Comparison of ENCODE assay signal across 8 mouse cellular contexts in genomic region chr9:110746961-110747360, GRCm38 (mm10). TPM values are rescaled to one million over a fixed set of nuclear protein-coding genes. Genes with fewer than 3 reads are reported as not detected.
DNase-seq lines count a peak whose midpoint lies in the region; ATAC-seq lines count a peak whose summit lies in the region.

Pth1r (minus strand) TSS chr9:110747145.

- H3K36me3 ChIP-seq in lung, embryonic 16.5 days (ENCODE audit: control insufficient read depth, insufficient read depth, low read length) = no peaks in the 10 kb centered on the region
- no peaks in the 10 kb centered on the region for H3K36me3 ChIP-seq in neural tube, embryonic 12.5 days

- no peak for ATAC-seq in lung, embryonic 16.5 days (ENCODE audit: low read depth)
- no peak for ATAC-seq in neural tube, embryonic 12.5 days (ENCODE audit: low FRiP score, low read depth)

- peaks cover 8% of the 10 kb centered on the region for H3K27me3 ChIP-seq in lung, embryonic 16.5 days (ENCODE audit: control insufficient read depth, insufficient read depth, low read depth, low read length)
- 0 out of 2 replicates have a peak, but pooled peaks cover 3% of the 10 kb centered on the region for H3K27me3 ChIP-seq in neural tube, embryonic 12.5 days (replicated peaks)

- no peaks in the 10 kb centered on the region for H3K9me3 ChIP-seq in lung, embryonic 16.5 days (ENCODE audit: control insufficient read depth, low read length)
- H3K9me3 ChIP-seq in neural tube, embryonic 12.5 days = no peaks in the 10 kb centered on the region

- peaks cover 11% of the 10 kb centered on the region for H3K4me1 ChIP-seq in lung, embryonic 16.5 days (replicated peaks; ENCODE audit: control insufficient read depth, insufficient read depth, low read length)
- H3K4me1 ChIP-seq in neural tube, embryonic 12.5 days = peaks cover 25% of the 10 kb centered on the region

- H3K4me3 ChIP-seq in lung, embryonic 16.5 days (ENCODE audit: low read length) = no peak within 1 kb of the TSS
- H3K4me3 ChIP-seq in neural tube, embryonic 12.5 days = no peak within 1 kb of the TSS

- H3K4me2 ChIP-seq in lung, embryonic 16.5 days (ENCODE audit: low read depth, low read length) = no peak within 1 kb of the TSS
- H3K4me2 ChIP-seq in neural tube, embryonic 12.5 days (replicated peaks) = no peak within 1 kb of the TSS

- WGBS in lung, embryonic 16.5 days = 40% methylated on average over 7 of the region's 7 CpGs
- 63% methylated on average over 7 of the region's 7 CpGs for WGBS in neural tube, embryonic 12.5 days

- no peak within 1 kb of the TSS for H3K9ac ChIP-seq in lung, embryonic 16.5 days (ENCODE audit: low read length)
- no peak within 1 kb of the TSS for H3K9ac ChIP-seq in neural tube, embryonic 12.5 days

- no peak for DNase-seq in adrenal gland, postnatal 10 days
- DNase-seq in adrenal gland, postnatal 25 days = no peak
- DNase-seq in lung, postnatal 25 days (ENCODE audit: low spot score) = no peak
- peak; percentile 80 for DNase-seq in kidney, adult 11 months
- no peak for DNase-seq in gastrocnemius, adult 18-20 months (ENCODE audit: low spot score)
- no peak for DNase-seq in layer of hippocampus, postnatal 25 days (ENCODE audit: extremely low spot score in 1 of 2, low spot score in 1 of 2)

- no peak within 1 kb of the TSS for H3K27ac ChIP-seq in lung, embryonic 16.5 days (ENCODE audit: low read length)
- H3K27ac ChIP-seq in neural tube, embryonic 12.5 days = no peak within 1 kb of the TSS

RNA-seq across cellular contexts. Expression of gene Pth1r, which starts in this region (rescaled TPM):
- 10 to 100 TPM; 13.4 to 13.9 TPM for total RNA-seq in adrenal gland, postnatal 10 days (2021)
- 8.0 and 9.7 TPM in 2 replicates for total RNA-seq in adrenal gland, postnatal 25 days (2021)
- 60.3 and 61.6 TPM in 2 replicates for polyA plus RNA-seq in lung, embryonic 16.5 days (2015; fragmentation: Nextera tagmentation; extraction: Ambion mirVana)
- polyA plus RNA-seq in neural tube, embryonic 12.5 days (2016; fragmentation: Nextera tagmentation; extraction: Ambion mirVana) = 40.6 and 42.4 TPM in 2 replicates
- 1 to 10 TPM in 1 of 2 experiments, under 1 TPM in 1; 0.82 to 1.1 TPM for total RNA-seq in gastrocnemius, adult 18-20 months (2021)
- 1 to 10 TPM; 5.5 to 6.4 TPM for total RNA-seq in layer of hippocampus, postnatal 25 days (2021)
